Mouse (Mus musculus) stomach, embryonic 14.5 days (tissue): ENCODE data around the gene Aox1. TPM values are rescaled to one million over a fixed set of nuclear protein-coding genes. Genes with fewer than 3 reads are reported as not detected.

Source experiments
- ATAC-seq: fragments of 200-750 bp; cut with Nextera tagmentation; 2 replicates; pipeline ENCODE4 v1.8.0; 2017; ENCODE audit warnings: low read depth, moderate TSS enrichment; ENCODE audit not compliant: insufficient number of reproducible peaks, insufficient read depth, low FRiP score
- H3K27ac ChIP-seq: fragments of 300-500 bp; sonication (generic); 2 replicates; pipeline ENCODE4 v1.5.1; 2014; ENCODE audit warnings: mild to moderate bottlenecking, low read length, moderate library complexity, mixed read lengths
- H3K27me3 ChIP-seq: fragments of 300-500 bp; sonication (generic); 2 replicates; pipeline ENCODE4 v1.6.1; 2014; ENCODE audit warnings: low read length, control low read depth, mixed read lengths; ENCODE audit not compliant: control insufficient read depth, insufficient read depth
- H3K36me3 ChIP-seq: fragments of 300-500 bp; sonication (generic); 2 replicates; pipeline ENCODE4 v1.6.1; 2014; ENCODE audit warnings: mild to moderate bottlenecking, control low read depth, low read length, moderate library complexity, mixed read lengths; ENCODE audit not compliant: control insufficient read depth, insufficient read depth
- H3K4me1 ChIP-seq: fragments of 300-500 bp; sonication (generic); 2 replicates; pipeline ENCODE4 v1.6.1; 2014; ENCODE audit warnings: low read length, control low read depth, mixed read lengths; ENCODE audit not compliant: control insufficient read depth, insufficient read depth
- H3K4me2 ChIP-seq: fragments of 300-500 bp; sonication (generic); replicated peaks from 2 replicates; pipeline ENCODE4 v1.6.1; 2014; ENCODE audit warnings: low read depth, low read length, control low read depth
- H3K4me3 ChIP-seq: fragments of 300-500 bp; sonication (generic); 2 replicates; pipeline ENCODE4 v1.5.1; 2014; ENCODE audit warnings: low read depth, low read length, control low read depth
- H3K9ac ChIP-seq: fragments of 300-500 bp; sonication (generic); replicated peaks from 2 replicates; pipeline ENCODE4 v1.6.1; 2014; ENCODE audit warnings: low read depth, mild to moderate bottlenecking, control low read depth, low read length, moderate library complexity, mixed read lengths
- H3K9me3 ChIP-seq: fragments of 300-500 bp; sonication (generic); 2 replicates; pipeline ENCODE4 v1.6.1; 2016; ENCODE audit warnings: low read depth, low read length, control low read depth; ENCODE audit not compliant: control insufficient read depth
- WGBS: fragments of 180-500 bp; shearing (Covaris S2); extraction: QIAGEN DNeasy Blood & Tissue Kit; methylation state at CpG from one replicate; pipeline ENCODE4 v1.1.7; 2014; 5-methylcytosine and 5-hydroxymethylcytosine counted together
- polyA plus RNA-seq: library from polyadenylated mRNA; unstranded; fragments of >200 nt; fragmentation: Nextera tagmentation; extraction: Ambion mirVana; gene quantifications from 2 replicates; pipeline ENCODE4 v1.2.1, GENCODE M21; 2014

Aox1 gene
- polyA plus RNA-seq, 1 experiment from 2014 or later = 0.10 TPM

- Histone ChIP-seq H3K4me2 (no peak overlapping the region), H3K4me1 (no peaks in the 10 kb centered on the region), H3K36me3 (no peaks in the 10 kb centered on the region), H3K9me3 (no peaks in the 10 kb centered on the region), H3K27ac (no peak overlapping the region), H3K9ac (no peak overlapping the region), H3K27me3 (no peaks in the 10 kb centered on the region), H3K4me3 (no peak overlapping the region)
- 94% methylated on average over 3 of the region's 3 CpGs for WGBS
- ATAC-seq = no peak
Observed at GRCm38 (mm10) chr1:58118231-58118630, 88.5 kb downstream of the Aox1 start.

- H3K27ac ChIP-seq = no peak overlapping the region
- 75% methylated on average over 8 of the region's 8 CpGs for WGBS
- H3K36me3 ChIP-seq = no peaks in the 10 kb centered on the region
- no peaks in the 10 kb centered on the region for H3K27me3 ChIP-seq
- no peak overlapping the region for H3K9ac ChIP-seq
- no peak overlapping the region for H3K4me3 ChIP-seq
- H3K4me2 ChIP-seq = no peak overlapping the region
- ATAC-seq = no peak
- no peaks in the 10 kb centered on the region for H3K4me1 ChIP-seq
- H3K9me3 ChIP-seq = no peaks in the 10 kb centered on the region
Observed at GRCm38 (mm10) chr1:58124901-58125300, 95.2 kb downstream of the Aox1 start.

- H3K9ac ChIP-seq = no peak overlapping the region
- no peaks in the 10 kb centered on the region for H3K4me1 ChIP-seq
- no peaks in the 10 kb centered on the region for H3K36me3 ChIP-seq
- no peak overlapping the region for H3K27ac ChIP-seq
- H3K4me2 ChIP-seq = no peak overlapping the region
- H3K9me3 ChIP-seq = no peaks in the 10 kb centered on the region
- H3K4me3 ChIP-seq = no peak overlapping the region
- no peak for ATAC-seq
- H3K27me3 ChIP-seq = no peaks in the 10 kb centered on the region
Observed at GRCm38 (mm10) chr1:58137891-58138290, 108.2 kb downstream of the Aox1 start.

GRCm38 (mm10) chr1:58138986-58139385 lies 109.3 kb downstream of the Aox1 start:
- no peak overlapping the region for H3K9ac ChIP-seq
- no peaks in the 10 kb centered on the region for H3K27me3 ChIP-seq
- WGBS = 86% methylated on average over 9 of the region's 9 CpGs
- no peak overlapping the region for H3K4me3 ChIP-seq
- no peaks in the 10 kb centered on the region for H3K4me1 ChIP-seq
- no peak for ATAC-seq
- no peak overlapping the region for H3K4me2 ChIP-seq
- H3K27ac ChIP-seq = no peak overlapping the region
- H3K36me3 ChIP-seq = no peaks in the 10 kb centered on the region
- no peaks in the 10 kb centered on the region for H3K9me3 ChIP-seq

- H3K36me3 ChIP-seq = no peaks in the 10 kb centered on the region
- H3K4me1 ChIP-seq = no peaks in the 10 kb centered on the region
- WGBS = 91% methylated on average over 5 of the region's 5 CpGs
- H3K9me3 ChIP-seq = no peaks in the 10 kb centered on the region
- no peaks in the 10 kb centered on the region for H3K27me3 ChIP-seq
- H3K9ac ChIP-seq = no peak overlapping the region
- H3K27ac ChIP-seq = no peak overlapping the region
- ATAC-seq = no peak
- H3K4me2 ChIP-seq = no peak overlapping the region
- H3K4me3 ChIP-seq = no peak overlapping the region
Observed at GRCm38 (mm10) chr1:58140607-58141006, 110.9 kb downstream of the Aox1 start.

GRCm38 (mm10) chr1:58144384-58145069 lies 114.8 kb downstream of the Aox1 start:
- ATAC-seq = no peak
- Histone ChIP-seq H3K9me3 (no peaks in the 10 kb centered on the region), H3K27ac (no peak overlapping the region), H3K27me3 (no peaks in the 10 kb centered on the region), H3K4me1 (no peaks in the 10 kb centered on the region), H3K9ac (no peak overlapping the region), H3K36me3 (no peaks in the 10 kb centered on the region), H3K4me3 (no peak overlapping the region), H3K4me2 (no peak overlapping the region)
- 18% methylated on average over 10 of the region's 10 CpGs for WGBS

- Histone ChIP-seq H3K27me3 (no peaks in the 10 kb centered on the region), H3K4me2 (no peak overlapping the region), H3K36me3 (no peaks in the 10 kb centered on the region), H3K9me3 (no peaks in the 10 kb centered on the region), H3K4me1 (no peaks in the 10 kb centered on the region), H3K27ac (no peak overlapping the region), H3K4me3 (no peak overlapping the region), H3K9ac (no peak overlapping the region)
- ATAC-seq = no peak
- WGBS = 83% methylated on average over 10 of the region's 10 CpGs
Observed at GRCm38 (mm10) chr1:58146026-58146425, 116.3 kb downstream of the Aox1 start.

GRCm38 (mm10) chr1:58147776-58148175 lies 118.0 kb downstream of the Aox1 start:
- Histone ChIP-seq H3K4me3 (no peak overlapping the region), H3K9me3 (no peaks in the 10 kb centered on the region), H3K9ac (no peak overlapping the region), H3K27ac (no peak overlapping the region), H3K36me3 (no peaks in the 10 kb centered on the region), H3K27me3 (no peaks in the 10 kb centered on the region), H3K4me1 (no peaks in the 10 kb centered on the region), H3K4me2 (no peak overlapping the region)
- no peak for ATAC-seq
- 74% methylated on average over 6 of the region's 6 CpGs for WGBS

- Histone ChIP-seq H3K36me3 (no peaks in the 10 kb centered on the region), H3K9me3 (no peaks in the 10 kb centered on the region), H3K27ac (no peak overlapping the region), H3K9ac (no peak overlapping the region), H3K4me3 (no peak overlapping the region), H3K4me2 (no peak overlapping the region), H3K27me3 (no peaks in the 10 kb centered on the region), H3K4me1 (no peaks in the 10 kb centered on the region)
- 66% methylated on average over 8 of the region's 8 CpGs for WGBS
- no peak for ATAC-seq
Observed at GRCm38 (mm10) chr1:58152247-58152646, 122.5 kb downstream of the Aox1 start.
